Mouse (Mus musculus) hindbrain, embryonic 13.5 days (tissue): ENCODE measurements at regions not wholly inside any gene's neighbourhood (a gene's known extent, or its start where the extent isn't known, plus 50 kb on each side); places are given as distances from the start of the nearest gene placed in this dataset.
"Not testable (repeated sequence)": the region's sequence is repeated elsewhere in the genome, so short reads cannot be mapped to it uniquely, and the experiment has no call there.

Source experiments
- ATAC-seq: fragments of 200-750 bp; cut with Nextera tagmentation; 2 replicates; pipeline ENCODE4 v1.8.0; 2017; ENCODE audit warnings: moderate TSS enrichment; ENCODE audit not compliant: low FRiP score
- H3K27ac ChIP-seq: fragments of 300-500 bp; sonication (generic); 2 replicates; pipeline ENCODE4 v1.5.1; 2015; ENCODE audit warnings: inconsistent platforms, mild to moderate bottlenecking, moderate library complexity
- H3K27me3 ChIP-seq: fragments of 300-500 bp; sonication (generic); 2 replicates; pipeline ENCODE4 v1.6.1; 2015; ENCODE audit warnings: mild to moderate bottlenecking, inconsistent platforms
- H3K36me3 ChIP-seq: fragments of 300-500 bp; sonication (generic); 2 replicates; pipeline ENCODE4 v1.6.1; 2015; ENCODE audit warnings: mild to moderate bottlenecking, inconsistent platforms
- H3K4me1 ChIP-seq: fragments of 300-500 bp; sonication (generic); replicated peaks from 2 replicates; pipeline ENCODE4 v1.6.1; 2015; ENCODE audit warnings: inconsistent platforms
- H3K4me2 ChIP-seq: fragments of 300-500 bp; sonication (generic); 2 replicates; pipeline ENCODE4 v1.6.1; 2015; ENCODE audit warnings: inconsistent platforms, mild to moderate bottlenecking, moderate library complexity
- H3K4me3 ChIP-seq: fragments of 300-500 bp; sonication (generic); 2 replicates; pipeline ENCODE4 v1.5.1; 2015; ENCODE audit warnings: mild to moderate bottlenecking, inconsistent platforms
- H3K9ac ChIP-seq: fragments of 300-500 bp; sonication (generic); 2 replicates; pipeline ENCODE4 v1.6.1; 2015; ENCODE audit warnings: mild to moderate bottlenecking, inconsistent platforms
- H3K9me3 ChIP-seq: fragments of 300-500 bp; sonication (generic); 2 replicates; pipeline ENCODE4 v1.6.1; 2016; ENCODE audit warnings: inconsistent platforms
- WGBS: fragments of 180-500 bp; shearing (Covaris S2); methylation state at CpG from one replicate; pipeline ENCODE4 v1.1.7; 2015; 5-methylcytosine and 5-hydroxymethylcytosine counted together

DNA sequence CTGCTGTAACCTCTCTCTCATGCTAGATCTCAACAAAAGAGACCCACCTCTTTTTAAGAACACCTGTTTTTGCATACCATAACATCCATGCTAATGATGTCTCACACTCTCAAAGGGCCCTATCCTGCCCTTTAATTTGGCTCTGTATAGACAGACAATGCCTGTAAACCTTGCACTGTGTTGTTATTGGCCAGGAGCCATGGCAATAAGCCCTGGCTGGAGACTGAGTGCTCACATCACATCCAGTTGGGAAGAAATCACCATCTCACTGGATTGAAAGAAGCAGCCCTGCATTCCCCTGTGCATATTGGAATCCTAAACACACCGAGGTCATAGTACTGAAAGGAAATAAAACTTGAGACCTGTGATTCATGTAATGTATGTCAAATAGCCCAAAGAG lies 598.7 kb upstream of the Sox11 start:
- Histone ChIP-seq H3K36me3 (no peaks in the 10 kb centered on the region), H3K4me2 (no peak overlapping the region), H3K27ac (no peak overlapping the region), H3K27me3 (no peaks in the 10 kb centered on the region), H3K9ac (no peak overlapping the region), H3K4me3 (no peak overlapping the region), H3K4me1 (peaks cover 15% of the 10 kb centered on the region), H3K9me3 (no peaks in the 10 kb centered on the region)
- WGBS = 92% methylated on average over 1 of the region's 1 CpGs
- no peak for ATAC-seq

DNA sequence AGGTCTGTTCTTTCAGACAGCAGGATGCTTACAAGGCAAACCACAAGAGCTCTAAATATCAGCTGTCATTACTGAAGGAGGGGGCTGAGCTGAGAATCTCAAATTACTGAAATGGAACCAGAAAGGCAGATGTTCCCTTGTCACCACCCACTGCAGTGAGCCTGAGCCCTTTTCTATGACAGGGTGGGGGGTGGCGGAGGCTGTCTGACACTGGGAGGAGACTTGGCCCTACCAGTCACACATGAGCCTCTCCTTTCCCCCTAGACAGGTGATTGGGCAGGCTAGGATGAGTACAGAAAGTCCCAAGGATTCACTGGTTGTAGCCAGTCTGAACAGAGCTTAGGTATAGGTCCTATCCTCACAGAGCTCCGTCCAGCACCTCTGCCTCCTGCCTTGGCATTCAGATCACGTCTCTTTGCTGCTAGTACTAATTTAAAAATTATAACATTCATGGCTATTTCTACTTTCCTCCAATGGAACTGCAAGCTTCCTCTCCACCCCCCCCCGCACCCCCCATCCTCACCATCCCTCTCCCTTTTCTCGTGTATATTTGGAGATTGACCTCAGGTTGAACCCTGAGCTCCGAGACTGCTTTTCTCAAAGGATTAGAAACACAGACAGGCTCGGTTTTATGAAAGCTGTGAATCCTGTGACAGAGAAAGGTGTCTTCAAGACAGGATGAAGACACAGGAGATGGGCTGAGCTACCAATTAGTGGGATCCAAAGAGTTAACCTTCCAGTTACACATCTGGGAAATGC lies 590.2 kb upstream of the Sox11 start:
- no peaks in the 10 kb centered on the region for H3K36me3 ChIP-seq
- H3K9me3 ChIP-seq = no peaks in the 10 kb centered on the region
- H3K4me3 ChIP-seq = no peak overlapping the region
- H3K27me3 ChIP-seq = no peaks in the 10 kb centered on the region
- 36% methylated on average over 7 of the region's 7 CpGs for WGBS
- H3K4me2 ChIP-seq = no peak overlapping the region
- no peak overlapping the region for H3K9ac ChIP-seq
- H3K4me1 ChIP-seq = peaks cover 30% of the 10 kb centered on the region
- peak overlapping the region; percentile 71 for H3K27ac ChIP-seq
- peak; percentile 77; the same call in 1 of the 2 replicates for ATAC-seq

DNA sequence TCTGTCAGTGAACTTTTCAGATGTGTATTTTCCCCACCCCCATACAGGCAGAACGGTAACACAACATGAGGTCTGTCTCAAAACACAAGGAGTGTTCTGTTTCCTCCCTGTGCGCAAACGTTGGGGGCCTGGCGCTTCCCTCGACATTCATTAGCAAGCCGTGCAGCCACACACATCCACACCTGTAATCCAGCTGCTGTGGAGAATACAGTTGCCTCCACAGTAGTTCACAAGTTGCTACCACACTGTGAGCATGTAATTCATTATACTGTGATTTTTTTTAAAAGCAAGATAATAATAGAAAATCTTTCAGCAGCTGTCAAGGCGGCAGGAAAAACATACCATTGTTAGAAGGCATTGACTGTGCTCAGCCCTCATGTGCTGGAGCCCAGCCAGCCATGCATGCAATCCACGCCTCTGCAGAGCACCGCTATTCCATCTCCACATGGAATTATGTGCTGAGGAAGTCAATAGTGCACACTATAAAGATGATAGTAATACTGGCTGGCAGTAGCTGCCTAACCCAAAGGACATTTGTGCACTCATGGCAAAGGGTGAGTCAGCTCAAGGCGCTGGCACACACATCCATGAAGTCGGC lies 586.1 kb upstream of the Sox11 start:
- Histone ChIP-seq H3K9ac (no peak overlapping the region), H3K4me1 (peaks cover 28% of the 10 kb centered on the region), H3K36me3 (no peaks in the 10 kb centered on the region), H3K27ac (peak overlapping the region; percentile 74), H3K4me3 (no peak overlapping the region), H3K9me3 (0 out of 2 replicates have a peak, but pooled peaks cover 3% of the 10 kb centered on the region), H3K27me3 (no peaks in the 10 kb centered on the region), H3K4me2 (no peak overlapping the region)
- 45% methylated on average over 11 of the region's 11 CpGs for WGBS
- 0 out of 2 replicates have a peak, but pooled peaks have one; percentile 43 for ATAC-seq

GRCm38 (mm10) chr12:27926730-27927129 lies 584.4 kb upstream of the Sox11 start:
- 90% methylated on average over 6 of the region's 6 CpGs for WGBS
- H3K27me3 ChIP-seq = no peaks in the 10 kb centered on the region

DNA sequence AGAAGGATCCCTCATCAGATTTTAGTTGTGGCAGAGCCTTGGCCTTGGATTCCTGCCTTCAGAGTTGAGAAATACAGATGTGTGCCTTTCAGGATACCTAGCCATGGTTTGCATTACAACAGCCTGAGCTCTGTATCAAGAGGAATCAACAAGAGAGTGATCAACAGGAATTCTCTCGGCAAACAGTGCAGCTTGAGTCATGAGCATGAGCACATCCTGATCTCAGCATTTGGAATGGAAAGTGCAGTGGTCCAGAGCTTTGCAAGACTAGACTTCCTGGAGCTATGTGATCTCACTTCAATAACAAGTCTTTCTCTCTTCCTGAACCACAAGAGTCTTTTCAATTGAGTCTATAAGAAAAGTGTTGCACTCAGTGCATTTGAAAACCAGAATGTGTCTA lies 578.2 kb upstream of the Sox11 start:
- Histone ChIP-seq H3K27me3 (no peaks in the 10 kb centered on the region), H3K9ac (no peak overlapping the region), H3K27ac (no peak overlapping the region), H3K4me3 (no peak overlapping the region), H3K4me1 (no peaks in the 10 kb centered on the region), H3K4me2 (no peak overlapping the region), H3K36me3 (no peaks in the 10 kb centered on the region), H3K9me3 (0 out of 2 replicates have a peak, but pooled peaks cover 3% of the 10 kb centered on the region)
- WGBS = 83% methylated on average over 1 of the region's 1 CpGs
- ATAC-seq = no peak

More at GRCm38 (mm10) chr12:27926730-27927129, 584.4 kb upstream of the Sox11 start:
- ATAC-seq = no peak
- Histone ChIP-seq H3K4me3 (no peak overlapping the region), H3K27ac (no peak overlapping the region), H3K36me3 (no peaks in the 10 kb centered on the region), H3K4me1 (peaks cover 11% of the 10 kb centered on the region), H3K9ac (no peak overlapping the region), H3K9me3 (0 out of 2 replicates have a peak, but pooled peaks cover 3% of the 10 kb centered on the region), H3K4me2 (no peak overlapping the region)

- Histone ChIP-seq H3K36me3 (no peaks in the 10 kb centered on the region), H3K4me2 (no peak overlapping the region), H3K27me3 (no peaks in the 10 kb centered on the region), H3K27ac (no peak overlapping the region), H3K9me3 (no peaks in the 10 kb centered on the region), H3K4me1 (no peaks in the 10 kb centered on the region), H3K4me3 (no peak overlapping the region), H3K9ac (no peak overlapping the region)
- WGBS = 79% methylated on average over 3 of the region's 3 CpGs
- no peak for ATAC-seq
Measured at GRCm38 (mm10) chr12:27916401-27916920, 574.1 kb upstream of the Sox11 start.

DNA sequence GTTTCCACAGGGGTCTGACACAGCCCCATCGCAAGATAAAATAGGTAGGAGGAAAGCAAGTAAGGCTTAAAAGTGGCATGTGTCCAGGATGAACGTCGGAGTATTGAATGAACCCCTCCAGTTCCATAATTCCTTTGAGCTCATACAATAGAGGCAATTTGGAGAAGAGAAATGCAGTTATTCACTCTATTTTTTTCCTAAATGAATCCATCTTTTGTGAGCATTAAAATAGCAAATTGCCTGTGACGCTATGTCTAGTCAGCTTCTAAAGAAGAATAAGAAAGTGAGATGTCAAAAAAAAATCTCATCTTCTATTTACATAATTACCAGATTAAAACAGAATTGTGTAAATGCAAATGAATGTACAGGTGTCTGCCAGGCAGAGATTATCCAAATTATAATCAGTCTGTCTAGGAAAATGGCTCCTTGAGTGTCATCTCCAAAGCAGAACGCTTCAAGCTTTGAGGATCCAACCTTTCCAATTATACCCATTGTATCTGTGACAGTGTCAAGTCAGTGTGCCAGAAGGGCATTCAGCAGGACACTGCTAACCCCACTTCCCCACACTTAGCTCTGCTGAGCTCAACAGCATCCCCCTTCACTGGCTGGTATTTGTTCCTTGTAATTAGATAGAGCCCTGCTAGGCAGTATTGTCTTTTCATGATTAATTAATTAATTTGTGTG lies 567.2 kb upstream of the Sox11 start:
- Histone ChIP-seq H3K36me3 (no peaks in the 10 kb centered on the region), H3K9ac (no peak overlapping the region), H3K4me3 (no peak overlapping the region), H3K4me2 (no peak overlapping the region), H3K27me3 (no peaks in the 10 kb centered on the region), H3K9me3 (no peaks in the 10 kb centered on the region), H3K27ac (no peak overlapping the region), H3K4me1 (0 out of 2 replicates have a peak, but pooled peaks cover 4% of the 10 kb centered on the region)
- 70% methylated on average over 5 of the region's 5 CpGs for WGBS
- ATAC-seq = no peak

- H3K27ac ChIP-seq, ATAC-seq, H3K36me3 ChIP-seq, H3K9me3 ChIP-seq, H3K9ac ChIP-seq, H3K27me3 ChIP-seq, H3K4me1 ChIP-seq, H3K4me3 ChIP-seq, H3K4me2 ChIP-seq: not testable (repeated sequence)
Measured at GRCm38 (mm10) chr12:27896682-27897081, 554.3 kb upstream of the Sox11 start.

DNA sequence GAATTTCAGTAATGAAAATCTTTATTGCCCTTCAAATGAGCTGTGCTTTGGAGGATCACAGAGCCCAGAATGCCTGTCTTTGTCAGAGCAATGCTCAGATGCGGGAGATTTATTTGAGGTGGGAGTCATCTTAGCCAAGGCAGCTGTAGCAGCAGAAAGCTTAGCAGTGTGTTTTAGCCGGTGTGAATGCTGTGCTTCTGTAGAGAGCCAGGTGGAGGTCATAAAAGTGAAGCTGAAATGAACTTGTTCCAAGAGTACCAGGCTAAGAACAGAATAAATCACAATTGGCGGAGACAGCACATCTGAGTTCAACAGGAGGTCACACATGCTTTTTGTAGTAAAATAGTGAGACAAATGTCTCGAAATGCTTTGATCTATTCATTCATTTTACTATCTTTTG lies 539.3 kb upstream of the Sox11 start:
- Histone ChIP-seq H3K27ac (no peak overlapping the region), H3K4me3 (no peak overlapping the region), H3K27me3 (no peaks in the 10 kb centered on the region), H3K36me3 (no peaks in the 10 kb centered on the region), H3K9me3 (no peaks in the 10 kb centered on the region), H3K4me2 (no peak overlapping the region), H3K9ac (no peak overlapping the region), H3K4me1 (no peaks in the 10 kb centered on the region)
- 66% methylated on average over 4 of the region's 4 CpGs for whole genome bisulfite sequencing
- ATAC-seq = no peak

DNA sequence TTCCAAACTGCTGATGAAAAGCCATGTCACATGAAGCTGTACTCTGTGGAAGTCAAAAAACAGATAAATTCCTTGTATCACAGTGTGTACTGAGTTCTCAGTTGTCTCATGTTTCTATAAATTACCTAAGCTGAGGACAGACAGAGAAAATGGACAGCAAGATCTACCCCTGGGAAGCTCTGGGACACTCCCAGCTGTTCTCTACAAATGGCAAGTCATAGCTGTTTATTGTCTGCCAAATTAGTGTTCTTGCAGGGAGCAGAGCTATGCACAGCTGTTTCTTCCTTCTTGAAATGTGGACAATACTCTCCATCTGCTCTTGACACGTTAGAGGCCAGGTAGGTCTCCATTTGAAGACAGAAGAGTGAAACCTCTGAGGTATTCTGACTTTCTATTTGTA lies 524.0 kb upstream of the Sox11 start:
- WGBS = 81% methylated on average over 1 of the region's 1 CpGs
- no peaks in the 10 kb centered on the region for H3K9me3 ChIP-seq
- no peaks in the 10 kb centered on the region for H3K4me1 ChIP-seq
- no peak for ATAC-seq
- H3K27ac ChIP-seq = no peak overlapping the region
- no peaks in the 10 kb centered on the region for H3K27me3 ChIP-seq
- no peak overlapping the region for H3K4me3 ChIP-seq
- no peak overlapping the region for H3K4me2 ChIP-seq
- H3K9ac ChIP-seq = no peak overlapping the region
- no peaks in the 10 kb centered on the region for H3K36me3 ChIP-seq

DNA sequence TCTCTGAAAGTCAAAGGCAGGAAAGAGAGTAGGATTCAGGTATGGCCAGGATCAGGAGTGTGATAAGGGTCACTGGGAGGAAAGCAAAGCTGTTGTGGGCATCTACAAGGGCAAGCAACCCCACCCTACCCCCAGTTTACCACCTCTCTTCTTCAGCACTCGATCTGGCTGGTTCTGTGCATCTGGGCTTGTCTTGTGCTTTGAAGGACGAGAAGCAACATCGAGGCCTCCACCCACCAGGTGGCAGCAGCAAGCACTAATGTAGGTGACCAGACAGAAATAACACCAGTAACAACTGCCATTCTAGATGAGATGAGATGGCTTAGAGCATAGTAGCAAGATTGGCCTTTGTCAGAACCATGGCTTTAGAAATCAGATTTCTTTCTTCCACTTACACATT lies 507.2 kb upstream of the Sox11 start:
- WGBS = 90% methylated on average over 3 of the region's 3 CpGs
- Histone ChIP-seq H3K9me3 (no peaks in the 10 kb centered on the region), H3K36me3 (no peaks in the 10 kb centered on the region), H3K27ac (no peak overlapping the region), H3K4me1 (peaks cover 4% of the 10 kb centered on the region; the same call in 1 of the 2 replicates), H3K9ac (no peak overlapping the region), H3K4me2 (no peak overlapping the region), H3K27me3 (no peaks in the 10 kb centered on the region), H3K4me3 (no peak overlapping the region)
- no peak for ATAC-seq

- no peaks in the 10 kb centered on the region for H3K27me3 ChIP-seq
- H3K4me1 ChIP-seq = peaks cover 4% of the 10 kb centered on the region; the same call in 1 of the 2 replicates
- WGBS = 60% methylated on average over 3 of the region's 3 CpGs
- H3K27ac ChIP-seq = no peak overlapping the region
- no peak overlapping the region for H3K9ac ChIP-seq
- no peaks in the 10 kb centered on the region for H3K9me3 ChIP-seq
- H3K4me2 ChIP-seq = no peak overlapping the region
- no peak for ATAC-seq
- no peak overlapping the region for H3K4me3 ChIP-seq
- H3K36me3 ChIP-seq = no peaks in the 10 kb centered on the region
Measured at GRCm38 (mm10) chr12:27849099-27849498, 506.7 kb upstream of the Sox11 start.
